Mouse (Mus musculus): Measurements from ENCODE around the gene Cnpy3.

The Cnpy3 gene

DNA sequence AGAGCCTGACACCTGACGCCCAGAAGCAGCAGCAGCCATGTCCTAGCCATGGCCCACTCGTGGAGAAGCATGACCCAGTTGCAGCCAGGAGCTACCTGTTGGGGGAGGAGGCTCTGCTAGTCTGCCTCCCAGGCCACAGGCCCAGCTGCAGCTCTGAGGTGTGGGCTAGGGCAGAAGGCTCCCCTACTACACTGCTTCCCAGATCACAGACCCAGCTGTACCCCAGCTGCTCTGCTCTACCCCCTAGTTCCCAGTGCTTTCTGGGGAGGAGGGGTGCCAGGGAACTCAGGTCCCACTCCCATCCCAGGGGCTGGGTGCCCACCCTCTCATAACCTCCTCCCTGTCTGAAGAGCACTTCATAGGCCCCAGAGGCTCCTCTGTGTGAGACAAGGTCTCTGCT lies 11.5 kb upstream of the Cnpy3 start, which contains the start of gene Ptcra:
Gene Ptcra, minus strand, starts transcription at position 169 of the 400 bp plus-strand sequence.
- no peak for DNase-seq

DNA sequence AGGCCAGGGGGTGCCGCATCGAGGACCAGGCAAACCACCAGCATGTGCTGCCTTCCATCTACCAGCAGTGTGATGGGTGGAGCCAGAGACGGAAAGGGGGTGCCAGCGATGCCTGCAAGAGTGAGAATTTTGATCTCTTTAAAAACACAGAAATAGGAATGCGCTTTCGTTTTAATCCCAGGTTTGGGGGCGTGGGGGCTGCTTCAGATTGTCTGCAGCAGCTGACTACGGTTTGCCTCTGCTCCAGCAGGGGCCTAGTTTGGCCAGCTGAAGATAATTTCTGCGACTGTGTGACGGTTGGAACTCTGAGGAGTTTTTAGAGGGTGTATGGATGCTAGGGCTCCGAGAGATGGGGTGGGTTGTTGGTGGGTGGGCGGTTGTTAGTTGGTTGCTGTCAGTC lies 6.7 kb upstream of the Cnpy3 start:
- no peak for DNase-seq

DNA sequence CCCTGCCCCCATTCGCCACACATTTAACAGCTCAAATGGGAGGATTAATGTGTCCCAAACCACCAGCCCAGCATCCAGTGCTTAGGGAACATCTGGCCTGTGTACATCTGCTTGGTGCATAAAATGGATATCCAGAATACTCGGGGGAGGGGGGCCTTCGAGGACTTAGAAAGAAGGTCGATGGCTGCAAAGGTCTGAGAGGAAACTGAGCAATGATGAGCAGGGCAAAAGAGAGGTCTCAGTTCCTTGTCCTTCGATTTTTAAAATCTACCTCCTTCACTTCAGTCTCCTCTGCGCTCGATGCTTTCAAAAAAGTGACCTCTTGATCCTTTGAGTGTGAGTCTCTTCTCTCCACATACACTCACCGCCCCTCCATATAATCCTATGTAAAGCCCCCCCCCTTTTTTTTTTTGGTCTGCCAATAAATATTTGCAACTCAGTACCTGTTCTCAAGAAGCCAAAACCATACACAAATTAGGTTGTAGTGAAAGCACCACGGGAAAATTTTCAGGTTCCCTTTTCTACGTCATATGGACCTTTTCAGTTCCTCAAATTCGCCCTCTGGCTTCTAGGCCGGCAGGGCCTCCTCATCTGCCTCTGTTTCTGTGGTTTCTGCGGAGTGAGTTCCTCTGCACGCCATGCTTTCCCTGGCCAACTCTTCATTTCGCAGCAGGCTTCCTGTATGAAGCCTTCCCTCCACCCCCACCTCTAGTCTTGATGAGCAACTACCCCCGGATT lies 789 bp downstream of the Cnpy3 start:
- DNase-seq: no peak

DNA sequence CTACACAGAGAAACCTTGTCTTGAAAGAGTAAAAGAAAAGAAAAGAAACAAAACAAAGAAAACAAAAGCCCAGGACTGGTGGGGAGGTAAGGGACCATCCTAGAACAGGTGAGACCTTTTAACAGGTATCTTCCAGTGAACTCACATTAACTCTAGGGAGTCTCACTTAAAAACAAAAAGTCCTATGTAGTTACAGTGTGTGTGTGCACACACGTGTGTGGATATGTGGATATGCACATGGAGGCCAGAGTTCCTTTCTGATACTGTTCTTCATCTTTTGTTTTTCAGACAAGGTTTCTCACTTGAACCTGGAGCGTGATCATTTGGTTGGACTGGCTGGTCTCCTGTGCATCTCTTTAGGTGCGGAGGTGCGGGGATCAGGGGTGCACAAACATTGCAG lies 1.4 kb downstream of the Cnpy3 start:
- no peak for DNase-seq

DNA sequence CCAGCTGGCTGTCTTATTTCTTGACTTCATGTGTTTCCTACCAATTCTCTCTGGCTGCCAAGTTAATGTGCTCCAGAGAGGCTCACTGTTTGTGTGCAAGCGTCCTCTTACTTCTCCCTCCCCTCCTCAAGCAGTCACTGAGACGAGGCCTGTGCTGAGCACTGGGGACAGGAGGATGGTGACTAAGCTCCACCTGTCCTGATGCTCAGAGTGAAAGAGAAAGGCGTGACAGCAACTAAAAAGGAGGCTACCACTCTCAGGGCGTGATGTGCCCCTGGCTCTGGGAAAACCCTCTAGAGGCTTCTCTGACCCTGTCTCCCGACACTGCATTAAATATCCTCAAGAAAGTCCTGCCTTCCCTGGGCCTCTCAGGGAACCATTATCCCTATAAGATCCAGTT lies 2.7 kb downstream of the Cnpy3 start:
- no peak for DNase-seq

DNA sequence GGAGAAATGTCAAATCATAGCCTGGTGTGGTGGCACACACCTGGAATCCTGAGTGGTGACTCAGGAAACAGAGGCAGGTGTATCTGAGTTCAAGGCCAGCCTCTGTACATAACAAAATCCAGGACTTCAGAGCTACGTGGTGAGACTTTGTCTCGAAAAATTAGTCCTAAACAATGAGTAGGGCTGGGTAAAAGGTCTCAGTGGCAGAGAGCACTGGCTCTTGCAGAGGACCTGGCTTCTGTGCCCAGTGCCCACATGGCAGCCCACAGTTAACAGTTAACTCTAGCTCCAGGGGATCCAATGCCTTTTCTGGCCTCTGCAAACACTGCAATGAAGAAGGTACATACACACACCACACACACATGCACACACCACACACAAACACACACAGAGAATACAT lies 4.2 kb downstream of the Cnpy3 start:
- no peak for DNase-seq

DNA sequence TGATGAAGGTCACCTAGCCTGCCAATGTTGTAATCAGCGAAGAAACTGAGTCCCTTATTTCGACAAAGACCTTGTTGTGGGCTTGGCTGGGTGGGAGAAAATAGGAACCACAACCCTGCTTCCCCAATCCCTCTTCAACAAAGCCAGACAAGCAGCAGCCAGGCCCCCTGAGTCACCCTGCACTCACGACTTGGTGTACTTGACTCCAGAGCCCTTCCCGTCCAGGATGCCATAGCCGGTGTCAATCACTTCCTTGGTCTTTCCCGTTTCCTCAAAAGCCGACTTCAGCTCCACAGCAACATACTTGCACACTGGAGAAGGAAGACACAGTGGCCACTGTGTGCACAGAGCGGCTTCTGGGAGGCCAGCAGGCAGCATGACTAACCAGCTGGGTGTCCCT lies 4.8 kb downstream of the Cnpy3 start:
- DNase-seq: no peak

DNA sequence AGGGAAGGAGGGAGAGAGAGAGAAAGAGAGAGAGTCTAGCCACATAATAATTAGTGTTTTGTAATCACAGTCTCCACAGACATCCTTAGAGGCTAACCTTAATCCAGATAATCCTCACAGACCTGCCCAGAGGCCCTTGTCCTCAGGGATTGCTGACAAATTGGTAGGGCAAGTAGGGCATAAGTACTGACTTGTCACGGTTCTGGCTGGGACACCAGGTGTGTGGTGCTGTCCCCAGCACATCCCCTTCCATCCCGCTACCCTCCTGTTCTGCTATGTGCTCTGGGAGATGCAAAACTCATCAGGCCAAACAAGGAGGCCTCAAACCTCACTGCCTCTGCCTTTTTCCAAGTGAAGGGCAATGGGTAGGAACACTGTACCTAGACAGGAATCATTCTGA lies 6.5 kb downstream of the Cnpy3 start:
- no peak for DNase-seq

DNA sequence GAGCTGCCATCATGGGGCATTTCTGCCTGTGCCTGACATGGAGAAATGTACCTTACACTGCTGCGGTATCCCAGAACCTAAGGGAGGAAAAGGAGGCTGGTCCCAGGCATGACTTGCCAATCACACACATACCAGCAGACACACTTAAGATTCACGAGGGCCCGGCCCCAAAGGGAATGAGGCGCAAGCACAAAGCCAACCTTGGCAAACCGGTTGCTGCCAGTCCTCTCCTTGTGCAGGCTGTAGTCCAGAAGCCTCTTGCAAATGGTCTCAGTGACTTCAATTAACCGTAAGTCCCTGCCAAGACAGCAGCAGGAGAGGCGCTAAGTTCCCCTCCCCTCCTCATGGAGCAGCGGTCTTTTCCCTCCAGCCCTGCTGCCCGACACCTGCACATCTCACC lies 9.0 kb downstream of the Cnpy3 start:
- DNase-seq: no peak

DNA sequence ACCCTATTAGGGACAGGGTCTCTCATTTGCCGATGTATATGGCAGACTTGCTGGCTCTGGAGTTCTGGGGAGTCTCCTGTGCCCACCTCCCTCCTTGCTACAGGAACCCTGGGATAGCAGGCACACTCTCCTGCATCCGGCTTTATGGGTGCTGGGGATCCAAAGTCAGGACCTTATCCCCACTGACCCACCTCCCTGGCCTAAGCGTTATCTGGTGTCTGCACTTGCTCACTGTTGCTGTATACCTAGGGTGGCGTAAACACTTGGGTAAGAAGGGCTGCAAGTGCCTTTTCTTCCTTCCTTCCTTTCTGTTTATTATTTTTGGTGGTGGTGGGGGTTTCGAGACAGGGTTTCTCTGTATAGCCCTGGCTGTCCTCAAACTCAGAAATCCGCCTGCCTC lies 10.7 kb downstream of the Cnpy3 start:
- no peak for DNase-seq

DNA sequence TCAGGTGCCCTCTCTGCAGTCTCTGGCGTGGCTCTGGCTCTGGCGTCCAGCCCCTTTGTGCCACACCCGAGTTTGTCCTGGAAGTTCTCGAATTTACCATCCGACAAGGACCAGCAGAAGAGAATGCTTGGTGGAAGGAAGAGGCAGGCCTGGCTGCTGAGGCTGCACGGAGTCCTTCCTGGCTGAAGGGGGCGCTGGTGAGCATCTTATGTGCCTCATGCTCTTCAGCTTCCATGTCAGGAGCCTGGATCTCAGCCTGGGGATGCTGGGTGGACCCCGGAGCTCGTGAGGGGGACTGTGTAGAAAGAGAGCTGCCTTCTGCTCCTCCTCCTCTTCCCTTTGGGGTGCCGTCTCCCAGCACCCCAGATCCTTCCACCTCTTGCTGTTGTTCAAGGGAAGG lies 15.9 kb downstream of the Cnpy3 start:
- DNase-seq: no peak

DNA sequence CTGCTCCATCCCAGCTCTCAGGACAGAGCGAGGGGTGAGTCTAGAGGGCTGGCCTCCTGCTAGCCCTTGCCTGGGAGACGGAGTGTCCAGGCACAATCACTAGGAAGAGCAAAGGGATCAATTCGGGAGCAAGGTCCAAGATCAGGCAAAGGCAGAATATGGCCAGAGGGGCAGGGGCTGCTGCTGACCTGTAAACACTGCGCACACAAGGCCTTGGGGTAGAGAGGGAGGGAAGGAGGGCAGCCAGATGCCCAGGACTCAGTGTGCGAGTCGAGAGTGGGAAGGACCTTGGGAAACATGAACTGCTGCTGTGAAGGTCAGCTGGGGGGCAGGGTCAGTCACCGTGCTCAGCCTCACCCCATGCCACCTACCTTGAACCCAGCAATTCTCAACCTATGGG lies 16.7 kb downstream of the Cnpy3 start:
- no peak for DNase-seq

DNA sequence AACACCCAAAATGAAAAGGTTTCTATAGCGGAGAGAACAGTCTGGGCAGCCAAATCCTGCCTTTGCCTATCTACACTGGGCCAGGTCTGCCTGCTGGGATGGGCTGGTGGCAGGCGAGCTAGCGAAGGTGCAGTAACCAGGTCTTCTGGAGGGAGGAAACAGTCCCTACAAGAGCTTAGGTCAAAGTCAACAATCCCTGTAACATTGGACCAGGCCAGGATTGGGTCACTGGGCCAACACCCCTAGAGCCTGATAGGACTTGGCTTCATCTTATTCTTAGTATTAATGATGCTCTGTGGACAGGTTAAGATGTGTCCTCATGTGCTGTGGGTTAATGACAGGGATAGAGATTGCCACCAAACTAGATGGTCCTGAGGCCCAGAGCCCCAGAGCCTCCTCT lies 18.0 kb downstream of the Cnpy3 start:
- DNase-seq: no peak

DNA sequence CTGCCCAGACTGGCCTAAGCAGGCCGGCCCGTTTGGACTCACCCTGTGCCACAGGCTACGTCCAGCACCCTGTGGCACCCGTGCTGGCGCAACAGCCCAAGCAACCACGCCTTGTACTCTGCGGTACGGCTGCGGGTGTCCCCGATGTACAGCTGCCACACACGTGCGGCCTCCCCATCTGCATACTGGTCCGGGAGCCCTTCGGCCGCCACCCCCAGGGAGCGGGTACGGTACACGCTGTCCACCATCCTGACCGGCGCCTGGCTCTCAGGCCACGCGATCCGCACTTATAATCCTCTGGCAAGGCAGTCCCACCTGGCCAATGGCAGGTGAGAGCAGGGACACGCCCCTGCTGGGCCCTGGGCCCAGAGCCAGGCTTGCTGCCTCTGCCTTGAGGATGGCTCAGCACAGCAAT lies 23.1 kb downstream of the Cnpy3 start, which contains the start of gene Gnmt:
Gene Gnmt, minus strand, starts transcription at position 265 of the 415 bp plus-strand sequence.
- peak; percentile 85 for DNase-seq

DNA sequence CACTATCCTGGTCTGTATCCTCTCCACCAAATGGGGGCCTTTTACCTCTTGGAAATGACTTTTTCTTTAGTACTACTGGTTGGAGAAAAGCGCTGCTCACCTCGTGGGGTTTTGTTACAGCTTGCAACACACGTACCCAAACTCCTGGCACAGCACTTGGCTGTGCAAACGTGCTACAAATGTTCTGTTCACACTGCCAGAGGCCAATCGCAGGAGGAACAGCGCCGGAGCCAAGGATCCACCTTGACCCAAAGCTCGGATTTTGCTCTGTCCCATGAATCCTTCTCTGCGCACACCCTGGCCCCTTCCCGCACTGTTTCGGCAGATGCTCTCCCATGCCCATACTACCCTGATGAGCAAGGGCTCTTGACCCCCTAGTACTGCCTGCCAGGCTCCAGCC lies 23.5 kb downstream of the Cnpy3 start:
- DNase-seq: no peak

DNA sequence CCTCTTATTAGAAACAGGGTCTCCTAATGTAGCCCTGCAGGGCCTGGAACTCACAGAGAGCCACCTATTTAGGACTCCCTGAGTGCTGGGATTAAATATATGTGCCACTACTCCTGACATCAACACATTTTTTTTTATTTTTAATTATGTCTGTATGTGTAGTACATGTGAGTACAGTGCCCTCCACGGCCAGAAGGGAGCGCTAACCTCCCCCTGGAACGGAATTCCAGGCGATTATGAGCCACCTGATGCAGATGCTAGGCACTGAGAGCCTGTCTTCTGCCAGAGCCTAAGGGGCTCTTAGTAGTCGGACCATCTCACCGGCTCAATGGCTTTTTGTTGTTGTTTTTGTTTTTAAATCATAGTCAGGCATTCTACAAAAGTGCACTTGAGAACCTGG lies 24.0 kb downstream of the Cnpy3 start:
- DNase-seq: no peak

DNA sequence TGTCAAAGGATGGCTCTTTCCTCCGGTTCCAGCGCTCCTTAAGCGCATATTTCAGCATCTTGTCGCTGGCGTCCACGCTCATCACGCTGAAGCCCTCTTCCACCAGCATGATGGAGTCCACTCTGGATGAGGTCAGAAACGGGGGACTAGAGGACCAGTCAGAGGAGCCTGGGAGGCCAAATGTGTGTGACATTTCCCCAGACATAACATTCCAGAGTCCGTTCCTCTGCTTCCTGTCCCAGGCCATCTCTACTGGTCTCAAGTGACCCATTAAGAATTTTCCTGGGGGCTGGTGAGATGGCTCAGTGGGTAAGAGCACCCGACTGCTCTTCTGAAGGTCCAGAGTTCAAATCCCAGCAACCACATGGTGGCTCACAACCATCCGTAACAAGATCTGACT lies 24.7 kb downstream of the Cnpy3 start:
- DNase-seq: no peak

DNA sequence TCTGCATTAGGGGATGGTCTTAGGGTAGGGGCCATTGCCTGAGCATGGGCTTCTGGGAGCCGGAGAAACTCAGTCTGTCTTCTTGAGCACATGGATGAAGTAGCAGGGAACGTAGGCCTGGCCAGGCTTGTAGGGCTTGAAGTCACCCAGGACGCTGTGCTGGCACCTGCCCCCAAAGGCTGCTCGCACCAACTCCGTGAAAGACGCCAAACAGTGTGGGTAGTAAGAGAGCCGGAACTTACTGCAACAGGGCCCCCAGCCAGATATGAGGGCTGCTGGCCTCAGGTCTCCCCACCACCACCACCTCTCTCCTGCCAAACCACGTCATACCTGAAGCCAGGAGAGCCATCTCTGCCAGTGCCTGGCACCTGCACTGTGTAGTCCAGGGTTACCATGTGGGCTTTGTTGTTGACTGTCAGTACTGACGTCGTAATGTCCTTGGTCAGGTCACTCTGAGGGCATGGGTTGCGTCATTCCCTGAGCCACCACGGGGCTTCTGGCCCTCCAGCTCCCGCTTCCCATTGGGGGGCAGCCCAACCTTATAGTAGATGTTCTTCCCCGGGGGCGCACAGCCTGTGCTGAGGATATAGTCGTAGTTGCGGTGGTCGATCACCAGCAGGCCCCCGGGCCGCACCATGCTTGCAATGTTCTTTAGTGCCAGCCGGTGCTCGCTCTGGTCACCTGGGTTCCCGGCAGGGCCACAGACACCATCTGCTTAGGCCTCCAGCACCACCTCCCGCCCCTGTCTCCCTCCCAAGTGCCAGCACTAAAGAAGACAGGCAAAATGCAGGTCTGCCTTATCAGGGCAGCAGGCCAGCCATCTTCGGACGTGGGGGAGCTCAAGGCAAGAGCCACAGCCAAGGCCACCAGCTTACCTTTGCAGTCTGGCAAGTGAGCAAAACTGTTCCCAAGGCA lies 26.0 kb downstream of the Cnpy3 start:
- peak; percentile 78 for DNase-seq

DNA sequence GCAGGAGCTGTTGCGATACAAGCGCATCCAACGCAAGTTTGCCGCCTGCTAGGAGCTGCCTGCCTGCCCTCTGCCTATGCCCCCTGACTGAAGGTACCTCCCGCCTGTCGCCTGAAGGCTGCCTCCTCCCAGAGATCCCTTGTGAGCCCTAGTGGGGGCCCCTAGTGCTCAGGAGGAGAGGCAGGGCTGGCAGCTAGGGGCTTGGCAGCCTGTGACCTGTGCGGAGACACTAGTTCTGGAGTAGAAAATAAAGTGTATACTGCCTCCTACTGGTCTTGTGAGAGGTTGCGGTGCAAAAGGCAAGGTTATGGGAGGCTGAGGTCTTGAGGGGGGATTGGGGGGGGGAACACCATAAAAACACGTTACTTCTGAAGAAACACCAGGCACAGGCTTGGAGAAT lies 26.7 kb downstream of the Cnpy3 start:
- DNase-seq: no peak

DNA sequence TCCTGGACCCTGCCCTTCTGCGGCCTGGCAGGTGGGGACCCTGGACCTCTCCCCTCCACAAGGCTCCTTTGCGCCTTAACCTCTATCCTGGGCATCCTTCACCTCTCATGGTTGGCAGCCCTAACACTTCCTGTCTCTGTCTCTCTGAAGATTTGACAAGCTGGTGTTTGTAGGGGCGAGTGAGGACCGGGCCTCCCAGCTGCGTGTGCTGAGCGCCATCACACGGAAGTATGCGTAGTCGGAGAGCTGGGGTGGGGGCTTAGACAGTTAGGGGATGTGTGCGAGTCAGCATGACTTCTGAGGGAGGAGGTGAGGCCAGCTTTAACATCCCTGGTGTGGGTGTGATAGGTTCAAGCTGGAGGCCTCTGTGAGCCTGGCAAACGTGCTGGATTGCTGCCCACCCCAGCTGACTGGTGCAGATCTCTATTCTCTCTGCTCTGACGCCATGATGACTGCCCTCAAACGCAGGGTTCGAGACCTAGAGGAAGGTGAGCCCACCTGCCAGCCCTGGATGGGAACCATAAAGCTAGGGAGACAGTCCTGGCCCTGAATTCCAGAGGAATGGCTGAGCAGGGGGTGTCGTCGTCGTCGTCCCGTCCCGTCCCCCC lies 27.4 kb downstream of the Cnpy3 start:
- no peak for DNase-seq

DNA sequence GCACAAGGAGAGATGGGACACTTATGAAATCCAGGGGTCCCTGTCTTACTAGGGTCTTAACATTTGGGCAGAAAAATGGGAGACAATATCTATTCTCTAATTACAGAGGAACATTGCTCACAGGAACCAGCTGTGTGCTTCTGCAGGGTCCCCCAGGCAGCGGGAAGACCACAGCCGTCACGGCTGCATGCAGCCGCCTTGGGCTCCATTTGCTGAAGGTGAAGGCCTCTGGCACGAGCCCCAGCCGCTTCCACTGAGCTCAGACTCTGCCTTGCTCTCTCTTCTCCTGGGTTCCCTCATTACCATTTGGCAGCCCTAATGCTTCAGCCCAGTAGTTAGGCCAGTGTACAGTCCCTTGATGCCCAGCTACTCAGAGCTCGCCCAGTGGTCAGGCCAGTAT lies 30.9 kb downstream of the Cnpy3 start:
- no peak for DNase-seq

DNA sequence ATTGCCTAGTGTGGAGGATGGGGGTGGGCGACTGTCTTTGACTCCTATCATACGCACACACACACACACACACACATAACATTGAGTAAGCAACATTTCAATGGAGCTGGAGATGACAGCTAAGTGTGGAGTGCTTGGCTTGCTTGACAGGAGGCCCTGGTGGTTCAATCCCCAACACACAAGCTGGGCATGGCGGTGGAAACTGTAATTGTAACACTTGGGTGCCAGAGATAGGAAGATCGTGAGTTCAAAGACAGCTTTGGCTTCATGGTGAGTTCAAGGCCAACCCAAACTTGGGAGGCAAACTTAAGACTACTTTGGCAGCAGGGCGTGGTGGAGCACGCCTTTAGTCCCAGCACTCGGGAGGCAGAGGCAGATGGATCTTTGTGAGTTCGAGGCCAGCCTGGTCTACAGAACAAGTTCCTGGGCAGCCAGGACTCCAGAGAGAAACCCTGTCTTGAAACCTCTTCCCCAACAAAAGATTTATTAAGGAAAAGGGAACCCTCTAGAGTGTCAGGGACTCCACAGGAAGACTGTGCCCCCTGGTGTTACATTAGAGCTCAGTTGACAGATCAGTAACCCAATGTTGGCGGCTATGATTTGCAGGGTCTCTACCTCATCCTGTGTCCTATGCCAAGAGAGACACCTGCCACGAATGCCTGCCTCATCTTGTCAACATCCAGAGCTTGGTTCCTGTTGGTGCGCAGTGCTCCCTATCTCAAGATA lies 37.1 kb downstream of the Cnpy3 start:
- no peak for DNase-seq

DNA sequence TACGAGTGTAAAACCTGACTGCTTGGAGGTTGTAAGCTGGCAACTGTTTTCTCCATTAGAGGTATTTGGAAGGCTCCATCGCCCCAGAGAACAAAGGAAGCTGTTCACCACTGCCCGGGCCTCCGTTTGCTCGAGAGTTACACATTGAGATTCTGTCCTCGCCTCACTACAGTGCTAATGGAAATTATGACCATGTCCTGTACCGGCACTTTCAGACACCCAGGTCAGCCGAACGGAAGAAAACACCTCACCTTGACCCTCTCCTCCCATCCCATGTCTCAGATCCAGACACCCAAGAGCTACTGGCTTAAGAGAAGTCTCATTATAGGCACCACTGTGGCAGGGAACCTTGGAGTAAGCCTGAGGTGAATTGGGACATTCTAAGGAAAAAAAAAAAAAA lies 38.2 kb downstream of the Cnpy3 start:
- DNase-seq: no peak

Measured in cerebellum, adult 11 months (tissue).